Mouse (Mus musculus): ENCODE data around the gene Commd8. TPM values are rescaled to one million over a fixed set of nuclear protein-coding genes. Genes with fewer than 3 reads are reported as not detected.

Gene Commd8
- polyA plus RNA-seq, 1 experiment = 46.6 TPM

DNA sequence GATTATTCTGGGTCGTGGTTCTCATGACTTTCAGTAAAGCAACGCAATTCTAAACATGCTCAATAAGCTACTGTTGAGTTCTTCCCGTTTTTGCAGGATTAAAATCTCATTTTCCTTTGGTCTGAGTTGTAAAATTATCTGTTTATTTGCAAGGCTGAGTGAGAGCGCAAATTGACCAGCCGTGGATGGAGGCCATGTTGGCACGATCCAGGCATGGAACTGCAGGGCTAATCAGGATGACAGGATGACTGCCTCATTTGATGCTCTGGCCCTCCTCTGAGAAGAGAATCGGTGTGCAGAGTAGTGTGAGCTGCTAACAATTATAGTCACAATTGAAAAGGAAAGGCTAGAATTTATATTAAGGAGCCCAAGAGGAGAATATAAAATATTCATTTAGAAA lies 29.7 kb downstream of the Commd8 start:
- no peak overlapping the region for H3K27ac ChIP-seq (ENCODE audit: control insufficient read depth, insufficient read depth, low read depth, low read length, poor library complexity)
- no peaks in the 10 kb centered on the region for H3K4me1 ChIP-seq (ENCODE audit: control insufficient read depth, insufficient read depth, low read length)
- H3K4me3 ChIP-seq (replicated peaks; ENCODE audit: control insufficient read depth, low read depth, low read length) = no peak overlapping the region
- TF ChIP-seq POLR2A (IDR thresholded peaks at IDR 0.05; ENCODE audit: borderline replicate concordance, control insufficient read depth, low read depth, low read length) = no peak
- no peak for TF ChIP-seq CTCF (IDR thresholded peaks at IDR 0.05; ENCODE audit: control insufficient read depth, insufficient read depth, low read length)
- 80% methylated on average over 7 of the region's 7 CpGs for WGBS

GRCm38 (mm10) chr5:72133906-72134305 lies 34.1 kb downstream of the Commd8 start:
- H3K27ac ChIP-seq (ENCODE audit: control insufficient read depth, insufficient read depth, low read depth, low read length, poor library complexity) = no peak overlapping the region
- TF ChIP-seq POLR2A (IDR thresholded peaks at IDR 0.05; ENCODE audit: borderline replicate concordance, control insufficient read depth, low read depth, low read length) = no peak
- no peak for TF ChIP-seq CTCF (IDR thresholded peaks at IDR 0.05; ENCODE audit: control insufficient read depth, insufficient read depth, low read length)
- no peak overlapping the region for H3K4me3 ChIP-seq (replicated peaks; ENCODE audit: control insufficient read depth, low read depth, low read length)
- 81% methylated on average over 2 of the region's 2 CpGs for WGBS
- no peaks in the 10 kb centered on the region for H3K4me1 ChIP-seq (ENCODE audit: control insufficient read depth, insufficient read depth, low read length)

- 82% methylated on average over 4 of the region's 4 CpGs for WGBS
- H3K27ac ChIP-seq (ENCODE audit: control insufficient read depth, insufficient read depth, low read depth, low read length, poor library complexity) = no peak overlapping the region
- no peaks in the 10 kb centered on the region for H3K4me1 ChIP-seq (ENCODE audit: control insufficient read depth, insufficient read depth, low read length)
- no peak for TF ChIP-seq CTCF (IDR thresholded peaks at IDR 0.05; ENCODE audit: control insufficient read depth, insufficient read depth, low read length)
- no peak for TF ChIP-seq POLR2A (IDR thresholded peaks at IDR 0.05; ENCODE audit: borderline replicate concordance, control insufficient read depth, low read depth, low read length)
- H3K4me3 ChIP-seq (replicated peaks; ENCODE audit: control insufficient read depth, low read depth, low read length) = no peak overlapping the region
These were observed 41.3 kb downstream of the Commd8 start for GRCm38 (mm10) chr5:72126681-72127080.

GRCm38 (mm10) chr5:72122414-72123037 lies 45.5 kb downstream of the Commd8 start:
- whole genome bisulfite sequencing = 57% methylated on average over 6 of the region's 6 CpGs
- no peak for TF ChIP-seq POLR2A (IDR thresholded peaks at IDR 0.05; ENCODE audit: borderline replicate concordance, control insufficient read depth, low read depth, low read length)
- no peak for TF ChIP-seq CTCF (IDR thresholded peaks at IDR 0.05; ENCODE audit: control insufficient read depth, insufficient read depth, low read length)
- H3K4me3 ChIP-seq (replicated peaks; ENCODE audit: control insufficient read depth, low read depth, low read length) = no peak overlapping the region

More at GRCm38 (mm10) chr5:72122414-72123037, 45.5 kb downstream of the Commd8 start:
- no peaks in the 10 kb centered on the region for H3K4me1 ChIP-seq (ENCODE audit: control insufficient read depth, insufficient read depth, low read length)
- no peak overlapping the region for H3K27ac ChIP-seq (ENCODE audit: control insufficient read depth, insufficient read depth, low read depth, low read length, poor library complexity)
